Mouse (Mus musculus) limb, embryonic 14.5 days (tissue): ENCODE measurements around the gene Lims1. TPM values are rescaled to one million over a fixed set of nuclear protein-coding genes. Genes with fewer than 3 reads are reported as not detected.

Source experiments
- ATAC-seq: fragments of 200-750 bp; cut with Nextera tagmentation; 2 replicates; pipeline ENCODE4 v1.8.0; 2017; ENCODE audit warnings: low read depth, moderate number of reproducible peaks, moderate TSS enrichment; ENCODE audit not compliant: low FRiP score
- DNase-seq: peaks from one replicate; pipeline ENCODE4 v3.0.0-alpha.2; 2015; ENCODE audit warnings: low spot score
- H3K27ac ChIP-seq: fragments of 300-500 bp; sonication (generic); replicated peaks from 2 replicates; pipeline ENCODE4 v1.5.1; 2014; ENCODE audit warnings: low read depth, mild to moderate bottlenecking, low read length, moderate library complexity, mixed read lengths
- H3K27me3 ChIP-seq: fragments of 300-500 bp; sonication (generic); 2 replicates; pipeline ENCODE4 v1.6.1; 2014; ENCODE audit warnings: low read length, mixed read lengths; ENCODE audit not compliant: control insufficient read depth, insufficient read depth
- H3K36me3 ChIP-seq: fragments of 300-500 bp; sonication (generic); 2 replicates; pipeline ENCODE4 v1.6.1; 2014; ENCODE audit warnings: mild to moderate bottlenecking, low read length, moderate library complexity, mixed read lengths; ENCODE audit not compliant: control insufficient read depth, insufficient read depth
- H3K4me1 ChIP-seq: fragments of 300-500 bp; sonication (generic); 2 replicates; pipeline ENCODE4 v1.6.1; 2014; ENCODE audit warnings: antibody characterized with exemption, low read length, mixed read lengths; ENCODE audit not compliant: control insufficient read depth, insufficient read depth
- H3K4me2 ChIP-seq: fragments of 300-500 bp; sonication (generic); replicated peaks from 2 replicates; pipeline ENCODE4 v1.6.1; 2014; ENCODE audit warnings: low read depth, mild to moderate bottlenecking, low read length, moderate library complexity; ENCODE audit not compliant: severe bottlenecking
- H3K4me3 ChIP-seq: fragments of 300-500 bp; sonication (generic); replicated peaks from 2 replicates; pipeline ENCODE4 v1.5.1; 2014; ENCODE audit warnings: low read length
- H3K9ac ChIP-seq: fragments of 300-500 bp; sonication (generic); 2 replicates; pipeline ENCODE4 v1.6.1; 2014; ENCODE audit warnings: mild to moderate bottlenecking, low read depth, low read length, moderate library complexity; ENCODE audit not compliant: severe bottlenecking
- H3K9me3 ChIP-seq: fragments of 300-500 bp; sonication (generic); 2 replicates; pipeline ENCODE4 v1.6.1; 2016; ENCODE audit warnings: low read length; ENCODE audit not compliant: control insufficient read depth
- POLR2A ChIP-seq: fragments of 200-500 bp; IDR thresholded peaks from 2 replicates; pipeline ENCODE4 v1.8.0; 2012; ENCODE audit warnings: inconsistent platforms, mild to moderate bottlenecking, moderate library complexity, borderline replicate concordance; ENCODE audit not compliant: insufficient read depth, insufficient read length; ENCODE audit errors: extremely low read depth
- WGBS: fragments of 180-500 bp; shearing (Covaris S2); extraction: QIAGEN DNeasy Blood & Tissue Kit; methylation state at CpG from one replicate; pipeline ENCODE4 v1.1.7; 2014; 5-methylcytosine and 5-hydroxymethylcytosine counted together
- polyA plus RNA-seq, 2 experiments: library from polyadenylated mRNA; depleted of rRNA in 1 of 2; stranded (reverse) in 1 of 2; unstranded in 1 of 2; fragments of >200 nt; fragmentation: Nextera tagmentation in 1 of 2; extraction: Ambion mirVana in 1 of 2; gene quantifications; 2 replicates each; pipeline versions ENCODE4 v1.2.1 to v1.2.3; 2012 to 2014

Gene Lims1
- polyA plus RNA-seq (2012; rRNA removed) = 37.3 and 39.9 TPM in 2 replicates
- polyA plus RNA-seq (2014; fragmentation: Nextera tagmentation; extraction: Ambion mirVana) = 109 and 111 TPM in 2 replicates

DNA sequence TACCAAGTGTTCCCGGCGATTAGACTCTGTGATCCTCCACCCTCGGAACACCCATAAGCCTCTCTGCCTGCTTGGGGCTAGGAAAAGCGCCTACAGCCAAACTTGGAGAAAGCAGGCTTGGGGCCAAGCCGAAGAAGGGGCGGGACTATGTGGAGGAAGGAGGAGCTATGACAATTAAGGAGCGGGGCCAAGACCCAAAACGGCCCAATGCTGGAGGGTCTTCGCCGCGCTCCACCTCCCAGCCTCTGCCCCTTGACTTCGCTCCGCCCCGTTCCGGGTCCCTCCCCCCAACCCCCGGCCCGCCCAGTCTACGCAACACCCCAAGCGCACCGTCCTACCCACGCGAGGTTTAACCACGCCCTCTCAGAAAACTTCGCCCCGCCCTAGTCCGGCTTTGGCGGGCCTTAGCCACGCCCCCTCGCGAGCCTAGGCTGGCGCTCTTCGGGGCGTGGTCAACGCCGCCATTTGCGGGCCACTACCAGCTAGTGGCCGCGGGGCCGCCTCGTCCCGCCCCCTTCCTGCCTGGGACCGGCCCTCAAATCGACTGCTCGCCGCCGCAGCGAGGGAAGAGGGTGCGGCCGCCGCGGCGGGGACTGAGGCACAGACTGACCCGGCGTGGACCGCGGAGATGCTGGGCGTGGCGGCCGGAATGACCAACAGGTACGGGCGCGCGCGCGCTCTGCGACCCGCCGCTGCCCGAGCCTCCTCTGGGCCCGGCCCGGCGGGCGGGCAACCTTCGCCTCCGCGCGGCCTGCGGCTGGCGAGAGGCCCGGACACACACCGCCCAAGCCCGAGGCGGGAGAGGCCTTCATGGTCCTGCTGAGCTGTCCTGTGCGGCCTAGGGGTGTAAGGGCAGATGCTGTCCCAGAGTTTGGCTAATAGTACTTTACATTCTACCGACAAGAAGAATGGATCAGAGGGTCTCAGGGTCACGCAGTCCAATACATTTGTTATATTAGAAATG is at the start of gene Lims1:
Gene Lims1, plus strand, starts transcription at position 439 of the 964 bp plus-strand sequence.
- DNase-seq = peak; percentile 98
- Histone ChIP-seq H3K27me3 (no peaks in the 10 kb centered on the region), H3K9ac (peak within 1 kb of the TSS; percentile 87), H3K4me2 (peak within 1 kb of the TSS; percentile 57), H3K4me3 (peak within 1 kb of the TSS; percentile 85), H3K27ac (peak within 1 kb of the TSS; percentile 87), H3K4me1 (peaks cover 13% of the 10 kb centered on the region), H3K9me3 (no peaks in the 10 kb centered on the region), H3K36me3 (no peaks in the 10 kb centered on the region)
- under 1% methylated on average over 65 of the region's 86 CpGs for WGBS
- ATAC-seq = peak; percentile 98
- TF ChIP-seq POLR2A = peak; percentile 76; the same call in 1 of the 2 replicates

DNA sequence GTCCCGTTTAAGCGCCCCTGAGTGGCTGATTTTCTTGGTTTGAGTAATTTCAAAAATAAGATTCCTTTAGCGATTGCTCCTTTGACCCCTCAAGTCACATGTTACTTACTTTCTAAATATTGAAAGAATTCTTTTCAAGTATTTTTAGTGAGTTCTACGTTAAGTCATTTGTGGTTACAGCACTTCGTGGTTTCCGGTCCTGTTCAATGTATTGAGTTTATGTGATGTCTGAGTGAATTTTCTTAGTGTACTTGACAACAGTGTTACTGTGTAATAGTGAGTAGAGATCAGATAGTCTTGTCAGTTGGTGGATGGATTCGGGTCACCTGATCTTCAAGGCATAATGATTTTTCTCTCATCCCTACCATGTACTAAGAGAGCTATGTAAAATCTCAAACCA is 41.0 kb upstream of the Lims1 start:
- Histone ChIP-seq H3K4me1 (no peaks in the 10 kb centered on the region), H3K27ac (no peak overlapping the region), H3K36me3 (peaks cover 58% of the 10 kb centered on the region), H3K27me3 (no peaks in the 10 kb centered on the region), H3K4me2 (no peak overlapping the region), H3K4me3 (no peak overlapping the region), H3K9me3 (no peaks in the 10 kb centered on the region), H3K9ac (no peak overlapping the region)
- ATAC-seq (no peak), DNase-seq (no peak)
- WGBS = 80% methylated on average over 7 of the region's 7 CpGs
- no peak for TF ChIP-seq POLR2A

DNA sequence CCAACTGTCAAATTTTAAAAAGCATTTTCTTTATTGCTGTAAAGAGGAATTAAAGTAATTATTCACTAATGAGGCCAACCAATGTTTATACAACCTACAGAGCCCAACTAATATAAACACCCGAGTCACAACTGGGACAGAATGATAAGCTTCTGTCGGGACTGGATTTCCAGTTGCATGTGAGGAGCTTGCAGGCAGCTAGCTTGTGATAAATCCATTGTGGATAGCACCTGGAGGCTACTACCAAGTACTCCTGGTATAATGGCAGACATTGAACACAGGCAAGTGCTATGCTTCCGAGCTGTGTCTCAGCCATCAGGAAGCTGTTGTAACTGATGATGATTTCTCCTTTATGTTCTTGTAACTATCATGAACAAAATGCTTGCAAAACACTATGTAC is 32.5 kb upstream of the Lims1 start:
- H3K27me3 ChIP-seq = no peaks in the 10 kb centered on the region
- TF ChIP-seq POLR2A = no peak
- ATAC-seq (no peak), DNase-seq (no peak)
- H3K4me1 ChIP-seq = no peaks in the 10 kb centered on the region
- no peak overlapping the region for H3K9ac ChIP-seq
- no peak overlapping the region for H3K4me2 ChIP-seq
- peaks cover 91% of the 10 kb centered on the region for H3K36me3 ChIP-seq
- WGBS = 77% methylated on average over 3 of the region's 3 CpGs
- no peaks in the 10 kb centered on the region for H3K9me3 ChIP-seq
- no peak overlapping the region for H3K4me3 ChIP-seq
- no peak overlapping the region for H3K27ac ChIP-seq

DNA sequence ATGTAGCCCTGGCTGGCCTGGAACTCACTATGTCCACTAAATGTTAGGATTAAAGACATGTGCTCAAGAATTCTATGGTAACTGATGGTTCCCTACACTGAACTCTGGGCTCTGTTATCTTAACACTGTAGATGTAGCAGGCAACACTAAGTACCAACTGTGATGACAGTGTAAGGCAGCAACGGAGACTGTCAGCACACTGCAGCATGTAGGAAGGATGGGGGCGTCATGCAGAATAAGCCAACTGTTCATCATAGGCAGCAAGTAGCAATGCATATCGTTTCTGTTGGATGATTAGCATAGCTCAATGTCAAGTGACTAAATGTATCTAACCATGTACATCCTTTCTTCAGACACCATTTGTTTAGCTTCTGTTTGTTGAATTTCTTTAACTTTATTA is 29.0 kb upstream of the Lims1 start:
- ATAC-seq (no peak), DNase-seq (no peak)
- no peak overlapping the region for H3K27ac ChIP-seq
- no peak overlapping the region for H3K9ac ChIP-seq
- no peaks in the 10 kb centered on the region for H3K27me3 ChIP-seq
- no peak overlapping the region for H3K4me2 ChIP-seq
- no peaks in the 10 kb centered on the region for H3K4me1 ChIP-seq
- H3K4me3 ChIP-seq = no peak overlapping the region
- TF ChIP-seq POLR2A = no peak
- peaks cover 95% of the 10 kb centered on the region for H3K36me3 ChIP-seq
- no peaks in the 10 kb centered on the region for H3K9me3 ChIP-seq
- WGBS = 97% methylated on average over 3 of the region's 3 CpGs

DNA sequence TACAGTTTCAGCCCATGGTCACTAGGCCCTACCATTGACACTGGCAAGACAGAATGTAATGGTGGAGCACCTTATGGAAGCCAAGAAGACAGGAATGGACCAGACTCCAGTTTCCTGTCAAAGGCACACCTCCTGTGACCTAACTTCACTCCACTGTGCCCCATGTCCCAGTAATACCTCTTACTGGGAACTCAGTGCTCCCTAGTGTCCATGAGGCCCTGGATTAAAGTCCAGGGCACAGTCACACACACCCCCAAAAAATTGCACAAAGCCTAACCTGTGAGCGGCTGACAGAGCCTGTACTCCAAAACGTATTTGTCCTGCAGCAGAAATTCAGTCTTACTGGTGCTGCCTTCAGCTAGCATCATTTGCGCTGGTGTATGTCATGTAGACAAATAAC is 27.7 kb upstream of the Lims1 start:
- Histone ChIP-seq H3K27me3 (no peaks in the 10 kb centered on the region), H3K4me2 (no peak overlapping the region), H3K4me3 (no peak overlapping the region), H3K27ac (no peak overlapping the region), H3K4me1 (no peaks in the 10 kb centered on the region), H3K9me3 (no peaks in the 10 kb centered on the region), H3K36me3 (peaks cover 97% of the 10 kb centered on the region), H3K9ac (no peak overlapping the region)
- no peak for ATAC-seq
- WGBS = 92% methylated on average over 3 of the region's 3 CpGs
- TF ChIP-seq POLR2A = no peak
- DNase-seq = no peak
